Mouse (Mus musculus) midbrain, embryonic 13.5 days (tissue): Measurements from ENCODE around the gene Fam160a2. TPM values are rescaled to one million over a fixed set of nuclear protein-coding genes. Genes with fewer than 3 reads are reported as not detected.
"Not testable (repeated sequence)": the region's sequence is repeated elsewhere in the genome, so short reads cannot be mapped to it uniquely, and the experiment has no call there.

Source experiments
- ATAC-seq: fragments of 200-750 bp; cut with Nextera tagmentation; 2 replicates; pipeline ENCODE4 v1.8.0; 2017; ENCODE audit warnings: mild to moderate bottlenecking, moderate TSS enrichment, moderate library complexity
- H3K27ac ChIP-seq: fragments of 300-500 bp; sonication (generic); 2 replicates; pipeline ENCODE4 v1.5.1; 2015; ENCODE audit warnings: inconsistent platforms, mild to moderate bottlenecking, moderate library complexity
- H3K27me3 ChIP-seq: fragments of 300-500 bp; sonication (generic); 2 replicates; pipeline ENCODE4 v1.6.1; 2015; ENCODE audit warnings: mild to moderate bottlenecking, inconsistent platforms
- H3K36me3 ChIP-seq: fragments of 300-500 bp; sonication (generic); 2 replicates; pipeline ENCODE4 v1.6.1; 2015; ENCODE audit warnings: mild to moderate bottlenecking, inconsistent platforms
- H3K4me1 ChIP-seq: fragments of 300-500 bp; sonication (generic); replicated peaks from 2 replicates; pipeline ENCODE4 v1.6.1; 2015; ENCODE audit warnings: inconsistent platforms
- H3K4me2 ChIP-seq: fragments of 300-500 bp; sonication (generic); replicated peaks from 2 replicates; pipeline ENCODE4 v1.6.1; 2015; ENCODE audit warnings: moderate library complexity, mild to moderate bottlenecking, inconsistent platforms
- H3K4me3 ChIP-seq: fragments of 300-500 bp; sonication (generic); replicated peaks from 2 replicates; pipeline ENCODE4 v1.5.1; 2015; ENCODE audit warnings: mild to moderate bottlenecking, inconsistent platforms
- H3K9ac ChIP-seq: fragments of 300-500 bp; sonication (generic); replicated peaks from 2 replicates; pipeline ENCODE4 v1.6.1; 2015; ENCODE audit warnings: mild to moderate bottlenecking, inconsistent platforms
- H3K9me3 ChIP-seq: fragments of 300-500 bp; sonication (generic); 2 replicates; pipeline ENCODE4 v1.6.1; 2016; ENCODE audit warnings: mild to moderate bottlenecking, inconsistent platforms
- WGBS: fragments of 180-500 bp; shearing (Covaris S2); methylation state at CpG from one replicate; pipeline ENCODE4 v1.1.7; 2015; 5-methylcytosine and 5-hydroxymethylcytosine counted together
- polyA plus RNA-seq: library from polyadenylated mRNA; unstranded; fragments of >200 nt; fragmentation: Nextera tagmentation; extraction: Ambion mirVana; gene quantifications from 2 replicates; pipeline ENCODE4 v1.2.1, GENCODE M21; 2015

Fam160a2 gene
- polyA plus RNA-seq, 1 experiment from 2014 or later, result 46.3 TPM

DNA sequence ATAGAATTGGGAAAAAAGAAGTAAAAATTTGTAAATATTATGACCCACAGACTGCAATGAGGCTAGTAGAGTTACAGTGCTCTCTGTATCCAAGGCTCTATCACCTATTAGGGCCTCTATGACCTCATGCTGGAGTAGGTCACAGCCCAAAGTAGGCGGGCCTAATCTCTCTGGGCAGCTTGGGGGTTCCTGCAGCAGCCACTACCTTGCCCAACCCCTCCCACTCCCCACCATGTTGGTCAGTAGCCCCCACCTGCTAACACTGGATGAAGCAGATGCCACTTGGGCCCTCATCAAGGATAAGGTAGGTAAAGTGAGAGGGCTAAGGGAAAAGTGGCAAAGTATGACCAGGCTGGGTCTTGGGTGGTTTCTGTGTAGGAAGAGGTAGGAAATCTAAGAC lies 25.0 kb downstream of the Fam160a2 start, which contains the start of gene Gm5901:
Gm5901 (plus strand) TSS at position 173 of the 400 bp plus-strand sequence.
- H3K27ac ChIP-seq, result no peak within 1 kb of the TSS
- ATAC-seq, result no peak
- no peaks in the 10 kb centered on the region for H3K9me3 ChIP-seq
- H3K4me3 ChIP-seq, result no peak within 1 kb of the TSS
- no peak within 1 kb of the TSS for H3K9ac ChIP-seq
- 91% methylated on average over 1 of the region's 1 CpGs for WGBS
- no peak within 1 kb of the TSS for H3K4me2 ChIP-seq
- peaks cover 72% of the 10 kb centered on the region for H3K36me3 ChIP-seq
- H3K27me3 ChIP-seq, result no peaks in the 10 kb centered on the region
- no peaks in the 10 kb centered on the region for H3K4me1 ChIP-seq

DNA sequence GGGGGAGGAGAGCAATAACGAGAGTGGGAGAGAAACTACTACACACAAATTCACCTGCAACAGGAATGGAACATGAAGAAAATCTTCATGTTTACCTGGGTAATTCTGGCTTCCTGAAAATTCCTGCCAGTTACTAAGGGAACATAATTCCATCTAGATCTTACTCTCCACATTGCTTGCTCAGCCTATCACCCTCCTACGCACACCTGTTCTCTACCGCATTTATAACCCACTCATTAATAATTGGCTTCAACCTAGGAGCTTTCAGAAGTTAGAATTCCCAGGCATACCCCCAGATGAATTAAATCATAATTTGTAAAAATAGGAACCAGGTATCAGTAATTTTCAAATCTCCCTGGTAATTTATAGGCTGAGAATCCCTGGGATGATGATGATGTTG lies 25.9 kb downstream of the Fam160a2 start:
- Histone ChIP-seq H3K4me2 (no peak overlapping the region), H3K27me3 (no peaks in the 10 kb centered on the region), H3K4me1 (no peaks in the 10 kb centered on the region), H3K9ac (no peak overlapping the region), H3K9me3 (no peaks in the 10 kb centered on the region), H3K27ac (no peak overlapping the region), H3K4me3 (no peak overlapping the region), H3K36me3 (peaks cover 63% of the 10 kb centered on the region)
- WGBS, result 95% methylated on average over 3 of the region's 3 CpGs
- no peak for ATAC-seq

DNA sequence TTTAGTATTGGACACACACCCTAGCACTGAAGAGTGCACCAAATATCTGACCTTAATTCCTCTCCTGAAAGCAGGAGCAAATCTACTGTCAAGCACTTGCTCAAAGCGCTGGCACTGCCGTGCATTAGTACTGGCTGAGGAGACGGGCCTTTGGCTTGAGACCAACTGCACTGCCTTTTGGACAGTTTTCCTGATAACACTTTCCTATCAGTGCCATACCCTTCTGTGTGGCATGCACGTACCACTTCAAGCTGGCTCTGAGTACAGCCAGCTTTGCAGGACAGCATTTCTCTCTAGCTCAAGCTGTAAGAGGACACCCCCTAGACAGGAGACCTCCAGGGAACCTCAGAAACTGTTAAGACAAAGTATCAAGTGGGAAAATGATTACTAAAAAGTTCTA lies 26.3 kb downstream of the Fam160a2 start:
- Histone ChIP-seq H3K9me3 (no peaks in the 10 kb centered on the region), H3K4me1 (no peaks in the 10 kb centered on the region), H3K4me3 (no peak overlapping the region), H3K9ac (no peak overlapping the region), H3K27ac (no peak overlapping the region), H3K36me3 (peaks cover 59% of the 10 kb centered on the region), H3K27me3 (no peaks in the 10 kb centered on the region), H3K4me2 (no peak overlapping the region)
- 94% methylated on average over 4 of the region's 4 CpGs for WGBS
- no peak for ATAC-seq

DNA sequence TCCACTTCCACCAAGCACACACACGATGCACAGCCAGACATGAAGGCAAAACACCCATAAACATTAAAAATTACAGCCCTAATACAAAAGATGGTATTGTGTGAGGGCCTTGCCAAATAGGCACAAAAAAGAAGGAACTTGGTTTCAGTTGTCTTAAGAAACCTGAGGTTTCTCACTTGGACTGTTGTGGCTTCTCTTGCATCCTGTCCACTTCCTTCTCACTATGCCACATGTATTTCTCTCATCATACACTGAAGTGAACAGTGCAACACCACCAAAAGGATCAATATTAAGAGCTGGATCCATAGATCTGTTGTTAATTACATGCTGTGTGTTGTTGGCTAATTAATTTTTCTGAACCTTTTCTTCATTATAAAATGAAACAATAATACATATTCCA lies 26.9 kb downstream of the Fam160a2 start:
- Histone ChIP-seq H3K4me1 (no peaks in the 10 kb centered on the region), H3K9ac (no peak overlapping the region), H3K27ac (no peak overlapping the region), H3K27me3 (no peaks in the 10 kb centered on the region), H3K9me3 (no peaks in the 10 kb centered on the region), H3K36me3 (peaks cover 53% of the 10 kb centered on the region), H3K4me3 (no peak overlapping the region), H3K4me2 (no peak overlapping the region)
- ATAC-seq, result no peak
- 87% methylated on average over 1 of the region's 1 CpGs for WGBS

DNA sequence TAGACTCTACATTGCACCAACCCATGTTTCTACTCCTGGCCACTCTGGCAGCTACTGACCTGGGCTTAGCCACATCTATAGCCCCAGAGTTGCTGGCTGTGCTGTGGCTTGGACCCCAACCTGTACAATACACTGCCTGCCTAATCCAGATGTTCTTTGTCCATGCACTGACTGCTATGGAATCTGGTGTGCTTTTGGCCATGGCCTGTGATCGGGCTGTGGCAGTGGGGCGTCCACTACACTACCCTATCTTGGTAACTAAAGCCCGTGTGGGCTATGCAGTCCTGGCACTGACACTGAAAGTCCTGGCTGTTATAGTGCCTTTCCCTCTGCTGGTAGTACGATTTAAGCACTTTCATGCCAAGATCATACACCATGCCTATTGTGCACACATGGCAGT lies 31.3 kb downstream of the Fam160a2 start:
- Histone ChIP-seq H3K36me3 (peaks cover 25% of the 10 kb centered on the region), H3K4me2 (no peak overlapping the region), H3K9me3 (no peaks in the 10 kb centered on the region), H3K4me1 (no peaks in the 10 kb centered on the region), H3K9ac (no peak overlapping the region), H3K4me3 (no peak overlapping the region), H3K27me3 (no peaks in the 10 kb centered on the region), H3K27ac (no peak overlapping the region)
- ATAC-seq, result no peak
- 94% methylated on average over 4 of the region's 4 CpGs for WGBS

DNA sequence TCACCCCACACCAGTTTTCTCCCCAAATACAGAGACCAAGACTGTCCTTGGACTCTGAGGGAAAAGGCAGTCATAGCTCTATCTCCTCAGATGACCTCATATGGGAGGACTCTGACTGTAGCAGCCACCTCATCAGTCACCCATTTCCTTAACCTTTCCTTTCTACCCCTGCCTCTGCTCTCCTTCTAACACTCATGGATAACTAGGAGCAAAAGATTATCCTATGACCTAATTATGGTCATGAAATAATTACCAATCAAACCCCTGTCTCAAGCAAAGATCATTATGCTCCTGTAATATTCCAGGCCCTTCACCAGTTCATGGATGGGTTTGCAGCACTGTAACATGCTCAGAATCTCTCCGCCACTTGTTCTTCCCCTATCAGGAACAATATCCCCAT lies 31.9 kb downstream of the Fam160a2 start, which contains the start of gene Olfr692:
Olfr692 (plus strand) TSS at position 301 of the 400 bp plus-strand sequence.
- Histone ChIP-seq H3K27me3 (no peaks in the 10 kb centered on the region), H3K4me3 (no peak within 1 kb of the TSS), H3K4me2 (no peak within 1 kb of the TSS), H3K9ac (no peak within 1 kb of the TSS), H3K27ac (no peak within 1 kb of the TSS), H3K4me1 (no peaks in the 10 kb centered on the region), H3K36me3 (peaks cover 19% of the 10 kb centered on the region), H3K9me3 (no peaks in the 10 kb centered on the region)
- 100% methylated on average over 1 of the region's 1 CpGs for WGBS
- ATAC-seq, result no peak

DNA sequence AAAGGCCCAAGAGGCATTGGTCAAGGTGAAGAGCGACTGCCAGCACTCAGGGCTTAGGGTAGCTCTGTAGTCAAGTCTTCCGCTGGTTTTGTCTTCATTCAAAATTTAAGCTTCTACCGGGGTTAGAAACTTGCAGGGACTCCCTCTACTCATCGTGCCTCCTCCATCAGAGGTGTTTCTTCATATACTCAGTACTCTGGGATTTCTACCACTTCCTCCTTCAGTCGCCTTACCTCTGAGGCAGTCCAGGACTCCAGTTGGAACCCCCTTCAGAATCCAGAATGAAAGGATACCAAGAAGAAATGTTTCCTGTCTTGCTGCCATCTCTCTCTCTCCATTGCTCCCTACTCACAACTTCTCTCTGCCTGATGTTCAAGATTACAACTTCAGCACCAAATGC lies 32.6 kb downstream of the Fam160a2 start:
- Histone ChIP-seq H3K36me3 (peaks cover 12% of the 10 kb centered on the region; the same call in 1 of the 2 replicates), H3K9me3 (no peaks in the 10 kb centered on the region), H3K27ac (no peak overlapping the region), H3K27me3 (no peaks in the 10 kb centered on the region), H3K4me3 (no peak overlapping the region), H3K4me1 (no peaks in the 10 kb centered on the region), H3K9ac (no peak overlapping the region), H3K4me2 (no peak overlapping the region)
- no peak for ATAC-seq
- WGBS, result 88% methylated on average over 5 of the region's 5 CpGs

DNA sequence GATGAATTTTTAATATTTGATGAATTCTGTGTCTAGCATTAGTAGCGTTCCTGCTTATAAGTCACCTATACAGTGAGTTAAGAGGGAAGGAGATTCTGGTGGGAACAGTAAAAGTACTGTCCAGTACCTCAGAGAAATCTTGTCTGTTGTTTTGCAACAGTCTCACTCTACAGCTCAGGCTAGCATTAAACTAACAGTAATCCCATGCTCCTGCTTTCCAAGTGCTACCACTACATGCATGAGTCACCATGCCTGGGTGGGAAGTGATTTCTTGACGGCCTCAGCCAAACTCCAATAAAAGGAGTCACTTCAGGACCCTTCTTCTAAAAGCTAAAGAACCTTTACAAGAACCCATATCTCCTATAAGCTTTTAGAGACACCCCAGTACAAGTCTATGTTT lies 38.1 kb downstream of the Fam160a2 start:
- Histone ChIP-seq H3K9ac (no peak overlapping the region), H3K4me3 (no peak overlapping the region), H3K27me3 (no peaks in the 10 kb centered on the region), H3K4me2 (no peak overlapping the region), H3K9me3 (no peaks in the 10 kb centered on the region), H3K36me3 (no peaks in the 10 kb centered on the region), H3K4me1 (no peaks in the 10 kb centered on the region), H3K27ac (no peak overlapping the region)
- 87% methylated on average over 2 of the region's 2 CpGs for WGBS
- ATAC-seq, result no peak

DNA sequence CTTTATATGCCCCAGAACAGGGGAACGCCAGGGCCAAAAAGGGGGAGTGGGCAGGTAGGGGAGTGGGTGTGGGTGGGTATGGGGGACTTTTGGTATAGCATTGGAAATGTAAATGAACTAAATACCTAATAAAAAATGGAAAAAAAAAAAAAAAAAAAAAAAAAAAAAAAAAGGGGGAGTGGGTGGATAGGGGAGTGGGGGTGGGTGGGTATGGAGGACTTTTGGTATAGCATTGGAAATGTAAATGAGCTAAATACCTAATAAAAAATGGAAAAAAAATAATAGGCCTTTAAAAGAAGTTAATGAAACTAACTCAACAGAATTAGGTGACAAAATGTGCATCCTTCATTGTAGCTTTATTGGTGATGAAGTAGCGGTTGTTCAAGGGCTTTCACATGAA lies 43.4 kb downstream of the Fam160a2 start:
- ATAC-seq, result peak; percentile 88
- H3K36me3 ChIP-seq, H3K4me1 ChIP-seq, H3K9me3 ChIP-seq, H3K27ac ChIP-seq, H3K9ac ChIP-seq, H3K4me2 ChIP-seq, H3K27me3 ChIP-seq, H3K4me3 ChIP-seq: not testable (repeated sequence)
- WGBS, result 97% methylated on average over 1 of the region's 2 CpGs

DNA sequence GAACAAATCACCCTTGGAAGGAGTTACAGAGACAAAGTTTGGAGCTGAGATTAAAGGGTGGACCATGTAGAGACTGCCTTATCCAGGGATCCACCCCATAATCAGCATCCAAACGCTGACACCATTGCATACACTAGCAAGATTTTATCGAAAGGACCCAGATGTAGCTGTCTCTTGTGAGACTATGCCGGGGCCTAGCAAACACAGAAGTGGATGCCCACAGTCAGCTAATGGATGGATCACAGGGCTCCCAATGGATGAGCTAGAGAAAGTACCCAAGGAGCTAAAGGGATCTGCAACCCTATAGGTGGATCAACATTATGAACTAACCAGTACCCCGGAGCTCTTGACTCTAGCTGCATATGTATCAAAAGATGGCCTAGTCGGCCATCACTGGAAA lies 43.8 kb downstream of the Fam160a2 start:
- H3K4me3 ChIP-seq, H3K27me3 ChIP-seq, H3K36me3 ChIP-seq, H3K4me1 ChIP-seq, H3K9ac ChIP-seq, H3K27ac ChIP-seq, H3K9me3 ChIP-seq, H3K4me2 ChIP-seq: not testable (repeated sequence)
- 0 out of 2 replicates have a peak, but pooled peaks have one; percentile 43 for ATAC-seq
- no CpG with 5 or more reads among the region's 5 CpGs for WGBS

DNA sequence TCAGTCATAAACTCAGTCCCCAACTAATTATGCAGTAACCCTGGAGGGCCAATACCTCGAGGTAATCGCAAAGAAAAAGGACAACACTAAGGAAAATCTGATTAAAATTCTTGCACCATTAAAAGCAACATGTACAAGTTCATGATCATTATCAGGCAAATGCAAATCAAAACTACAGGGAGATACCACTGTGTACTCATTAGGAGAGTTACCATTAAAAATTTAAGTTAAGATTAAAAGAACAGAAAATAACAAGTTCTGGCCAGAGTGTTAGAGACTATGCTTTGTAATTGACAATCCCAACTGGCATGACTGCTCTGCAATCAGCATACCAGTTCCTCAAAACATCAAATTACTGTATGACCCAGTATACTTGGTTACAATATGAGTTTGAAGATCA lies 57.1 kb downstream of the Fam160a2 start:
- Histone ChIP-seq H3K36me3 (no peaks in the 10 kb centered on the region), H3K4me1 (no peaks in the 10 kb centered on the region), H3K27me3 (no peaks in the 10 kb centered on the region), H3K4me3 (no peak overlapping the region), H3K4me2 (no peak overlapping the region), H3K27ac (no peak overlapping the region), H3K9me3 (no peaks in the 10 kb centered on the region), H3K9ac (no peak overlapping the region)
- ATAC-seq, result no peak
- 70% methylated on average over 2 of the region's 2 CpGs for WGBS

DNA sequence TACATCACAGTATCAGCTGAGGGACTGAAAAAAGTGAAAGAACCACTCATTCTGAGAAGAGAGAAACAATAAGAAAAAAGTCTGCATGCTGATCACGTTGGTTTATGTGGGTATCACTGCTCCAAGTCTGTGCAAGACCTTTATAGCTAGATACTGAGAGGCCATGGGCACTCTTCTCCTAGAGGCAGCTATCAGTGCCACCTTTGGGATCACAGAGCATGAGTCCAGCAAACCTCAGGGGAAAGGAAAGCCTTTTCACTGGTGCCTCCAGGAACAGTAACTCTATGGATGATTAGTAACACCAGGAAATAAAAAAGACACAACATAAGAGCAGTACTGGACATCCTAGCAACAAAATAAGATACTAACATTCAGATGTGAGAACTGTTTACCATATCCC lies 57.7 kb downstream of the Fam160a2 start, which contains the start of gene Olfr691:
Olfr691 (minus strand) TSS at position 101 of the 400 bp plus-strand sequence.
- H3K36me3 ChIP-seq, result no peaks in the 10 kb centered on the region
- no peak within 1 kb of the TSS for H3K4me2 ChIP-seq
- H3K27ac ChIP-seq, result no peak within 1 kb of the TSS
- no peak within 1 kb of the TSS for H3K4me3 ChIP-seq
- H3K9ac ChIP-seq, result no peak within 1 kb of the TSS
- no peak for ATAC-seq
- 54% methylated on average over 1 of the region's 1 CpGs for WGBS
- H3K27me3 ChIP-seq, result no peaks in the 10 kb centered on the region
- no peaks in the 10 kb centered on the region for H3K9me3 ChIP-seq
- no peaks in the 10 kb centered on the region for H3K4me1 ChIP-seq

DNA sequence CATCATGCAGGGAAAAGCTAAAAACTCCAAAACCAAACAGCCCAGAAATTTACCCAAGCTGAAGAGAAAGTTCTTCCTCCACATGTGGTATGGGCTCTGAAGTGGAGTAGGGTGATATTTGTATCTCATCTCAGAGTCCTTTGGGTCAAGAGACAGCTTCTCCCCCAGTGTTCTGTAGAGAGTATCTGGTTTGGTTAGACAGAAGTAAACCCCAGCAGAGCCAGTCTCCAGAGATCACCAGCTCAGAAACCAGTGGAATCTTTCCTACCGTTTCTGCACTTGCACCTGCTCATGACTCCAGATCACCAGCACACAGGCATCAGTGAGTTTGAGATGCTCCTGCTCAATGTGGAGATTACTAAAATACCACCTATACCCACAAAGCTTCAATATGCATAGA lies 65.8 kb downstream of the Fam160a2 start, which contains the start of gene Olfr690:
Olfr690 (minus strand) TSS at position 101 of the 400 bp plus-strand sequence.
- ATAC-seq, result no peak
- Histone ChIP-seq H3K4me3 (no peak within 1 kb of the TSS), H3K27me3 (no peaks in the 10 kb centered on the region), H3K27ac (no peak within 1 kb of the TSS), H3K4me2 (no peak within 1 kb of the TSS), H3K36me3 (no peaks in the 10 kb centered on the region), H3K9me3 (no peaks in the 10 kb centered on the region), H3K4me1 (no peaks in the 10 kb centered on the region), H3K9ac (no peak within 1 kb of the TSS)
- WGBS, result 86% methylated on average over 1 of the region's 1 CpGs
